Mouse (Mus musculus) forebrain, embryonic 11.5 days (tissue): ENCODE measurements around the gene Mmel1. TPM values are rescaled to one million over a fixed set of nuclear protein-coding genes. Genes with fewer than 3 reads are reported as not detected.

ENCODE experiments used
- ATAC-seq: fragments of 200-750 bp; cut with Nextera tagmentation; replicated peaks from 2 replicates; pipeline ENCODE4 v1.8.0; 2017; ENCODE audit warnings: moderate TSS enrichment; ENCODE audit not compliant: low FRiP score
- DNase-seq: peaks from one replicate; pipeline ENCODE4 v3.0.0-alpha.2; 2017; ENCODE audit warnings: low spot score
- H3K27ac ChIP-seq: fragments of 300-500 bp; sonication (generic); 2 replicates; pipeline ENCODE4 v1.5.1; 2014; ENCODE audit warnings: low read depth, low read length
- H3K27me3 ChIP-seq: fragments of 300-500 bp; sonication (generic); 2 replicates; pipeline ENCODE4 v1.6.1; 2014; ENCODE audit warnings: mild to moderate bottlenecking, low read length, mixed read lengths; ENCODE audit not compliant: control insufficient read depth, insufficient read depth
- H3K36me3 ChIP-seq: fragments of 300-500 bp; sonication (generic); 2 replicates; pipeline ENCODE4 v1.6.1; 2014; ENCODE audit warnings: mild to moderate bottlenecking, low read length, moderate library complexity, mixed read lengths; ENCODE audit not compliant: control insufficient read depth, insufficient read depth
- H3K4me1 ChIP-seq: fragments of 300-500 bp; sonication (generic); replicated peaks from 2 replicates; pipeline ENCODE4 v1.6.1; 2014; ENCODE audit warnings: low read length, mixed read lengths; ENCODE audit not compliant: control insufficient read depth, insufficient read depth
- H3K4me2 ChIP-seq: fragments of 300-500 bp; sonication (generic); 2 replicates; pipeline ENCODE4 v1.6.1; 2014; ENCODE audit warnings: low read depth, mild to moderate bottlenecking, low read length, moderate library complexity, mixed read lengths; ENCODE audit not compliant: severe bottlenecking
- H3K4me3 ChIP-seq: fragments of 300-500 bp; sonication (generic); 2 replicates; pipeline ENCODE4 v1.5.1; 2014; ENCODE audit warnings: low read depth, low read length
- H3K9ac ChIP-seq: fragments of 300-500 bp; sonication (generic); 2 replicates; pipeline ENCODE4 v1.6.1; 2014; ENCODE audit warnings: low read length
- H3K9me3 ChIP-seq: fragments of 300-500 bp; sonication (generic); 2 replicates; pipeline ENCODE4 v1.6.1; 2016; ENCODE audit warnings: low read length, mixed read lengths; ENCODE audit not compliant: control insufficient read depth
- WGBS: fragments of 180-500 bp; shearing (Covaris S2); extraction: QIAGEN DNeasy Blood & Tissue Kit; methylation state at CpG from one replicate; pipeline ENCODE4 v1.1.7; 2014; 5-methylcytosine and 5-hydroxymethylcytosine counted together
- polyA plus RNA-seq: library from polyadenylated mRNA; unstranded; fragments of >200 nt; fragmentation: Nextera tagmentation; extraction: Ambion mirVana; gene quantifications from 2 replicates; pipeline ENCODE4 v1.2.1, GENCODE M21; 2014

Mmel1 gene
- polyA plus RNA-seq, 1 experiment from 2014 or later: 0.21 TPM

- 60% methylated on average over 4 of the region's 4 CpGs for WGBS
- ATAC-seq: no peak
- Histone ChIP-seq H3K4me1 (peaks cover 4% of the 10 kb centered on the region; the same call in 1 of the 2 replicates), H3K36me3 (no peaks in the 10 kb centered on the region), H3K4me3 (no peak overlapping the region), H3K4me2 (no peak overlapping the region), H3K27me3 (peaks cover 2% of the 10 kb centered on the region; the same call in 1 of the 2 replicates), H3K27ac (no peak overlapping the region), H3K9ac (no peak overlapping the region), H3K9me3 (no peaks in the 10 kb centered on the region)
- no peak for DNase-seq
Observed at GRCm38 (mm10) chr4:154870721-154871120, 1.3 kb downstream of the Mmel1 start.

- ATAC-seq: peak; percentile 55; the same call in 1 of the 2 replicates
- H3K27me3 ChIP-seq: peaks cover 2% of the 10 kb centered on the region; the same call in 1 of the 2 replicates
- 2% methylated on average over 13 of the region's 13 CpGs for WGBS
- H3K4me1 ChIP-seq: peaks cover 4% of the 10 kb centered on the region; the same call in 1 of the 2 replicates
- H3K9ac ChIP-seq: peak overlapping the region; percentile 46; the same call in 1 of the 2 replicates
- no peaks in the 10 kb centered on the region for H3K36me3 ChIP-seq
- peak overlapping the region; percentile 26; the same call in 1 of the 2 replicates for H3K4me2 ChIP-seq
- peak; percentile 76 for DNase-seq
- H3K9me3 ChIP-seq: no peaks in the 10 kb centered on the region
- no peak overlapping the region for H3K27ac ChIP-seq
- no peak overlapping the region for H3K4me3 ChIP-seq
Observed at GRCm38 (mm10) chr4:154871757-154872251, 2.4 kb downstream of the Mmel1 start.

GRCm38 (mm10) chr4:154873186-154873585 is 3.8 kb downstream of the Mmel1 start:
- peaks cover 2% of the 10 kb centered on the region; the same call in 1 of the 2 replicates for H3K27me3 ChIP-seq
- H3K4me3 ChIP-seq: no peak overlapping the region
- H3K4me1 ChIP-seq: peaks cover 4% of the 10 kb centered on the region; the same call in 1 of the 2 replicates
- no peak overlapping the region for H3K4me2 ChIP-seq
- no peak for ATAC-seq
- no peak for DNase-seq
- 80% methylated on average over 6 of the region's 6 CpGs for WGBS
- no peaks in the 10 kb centered on the region for H3K9me3 ChIP-seq
- no peak overlapping the region for H3K9ac ChIP-seq
- H3K27ac ChIP-seq: no peak overlapping the region
- no peaks in the 10 kb centered on the region for H3K36me3 ChIP-seq

GRCm38 (mm10) chr4:154877864-154878548 is 8.6 kb downstream of the Mmel1 start:
- peak overlapping the region; percentile 54 for H3K9ac ChIP-seq
- 0 out of 2 replicates have a peak, but pooled peaks cover 2% of the 10 kb centered on the region for H3K4me1 ChIP-seq
- peak overlapping the region; percentile 27 for H3K4me3 ChIP-seq
- H3K9me3 ChIP-seq: no peaks in the 10 kb centered on the region
- no peaks in the 10 kb centered on the region for H3K36me3 ChIP-seq
- peak overlapping the region; percentile 41; the same call in 1 of the 2 replicates for H3K27ac ChIP-seq
- H3K27me3 ChIP-seq: no peaks in the 10 kb centered on the region
- ATAC-seq: peak; percentile 96
- WGBS: 12% methylated on average over 18 of the region's 18 CpGs
- peak; percentile 97 for DNase-seq
- peak overlapping the region; percentile 57 for H3K4me2 ChIP-seq

- 0 out of 2 replicates have a peak, but pooled peaks cover 2% of the 10 kb centered on the region for H3K4me1 ChIP-seq
- H3K27me3 ChIP-seq: no peaks in the 10 kb centered on the region
- DNase-seq (no peak), ATAC-seq (no peak)
- H3K4me3 ChIP-seq: no peak overlapping the region
- no peak overlapping the region for H3K27ac ChIP-seq
- H3K9ac ChIP-seq: no peak overlapping the region
- H3K4me2 ChIP-seq: no peak overlapping the region
- H3K9me3 ChIP-seq: no peaks in the 10 kb centered on the region
- WGBS: 85% methylated on average over 6 of the region's 6 CpGs
- H3K36me3 ChIP-seq: no peaks in the 10 kb centered on the region
Observed at GRCm38 (mm10) chr4:154880730-154881129, 11.3 kb downstream of the Mmel1 start.

GRCm38 (mm10) chr4:154882014-154882659 is 12.8 kb downstream of the Mmel1 start:
- whole genome bisulfite sequencing: 32% methylated on average over 14 of the region's 14 CpGs
- Histone ChIP-seq H3K9ac (no peak overlapping the region), H3K36me3 (no peaks in the 10 kb centered on the region), H3K27me3 (no peaks in the 10 kb centered on the region), H3K4me1 (0 out of 2 replicates have a peak, but pooled peaks cover 2% of the 10 kb centered on the region), H3K27ac (no peak overlapping the region), H3K4me3 (no peak overlapping the region), H3K4me2 (no peak overlapping the region), H3K9me3 (no peaks in the 10 kb centered on the region)
- no peak for DNase-seq
- ATAC-seq: no peak

- ATAC-seq: no peak
- no peak for DNase-seq
- Histone ChIP-seq H3K36me3 (no peaks in the 10 kb centered on the region), H3K9me3 (no peaks in the 10 kb centered on the region), H3K4me1 (no peaks in the 10 kb centered on the region), H3K4me2 (no peak overlapping the region), H3K27ac (no peak overlapping the region), H3K27me3 (no peaks in the 10 kb centered on the region), H3K9ac (no peak overlapping the region), H3K4me3 (no peak overlapping the region)
- WGBS: 81% methylated on average over 11 of the region's 11 CpGs
Observed at GRCm38 (mm10) chr4:154885416-154885815, 16.0 kb downstream of the Mmel1 start.

GRCm38 (mm10) chr4:154886876-154887592 is 17.6 kb downstream of the Mmel1 start:
- H3K9ac ChIP-seq: no peak overlapping the region
- no peaks in the 10 kb centered on the region for H3K9me3 ChIP-seq
- H3K27ac ChIP-seq: no peak overlapping the region
- H3K4me2 ChIP-seq: no peak overlapping the region
- H3K4me3 ChIP-seq: no peak overlapping the region
- no peaks in the 10 kb centered on the region for H3K27me3 ChIP-seq
- WGBS: 78% methylated on average over 13 of the region's 13 CpGs
- no peak for DNase-seq
- H3K36me3 ChIP-seq: no peaks in the 10 kb centered on the region
- H3K4me1 ChIP-seq: no peaks in the 10 kb centered on the region
- no peak for ATAC-seq
